Mouse (Mus musculus) cerebellum, adult 11-12 months (tissue): Measurements from ENCODE around the gene Scamp3.

ENCODE experiments used
- DNase-seq: peaks from one replicate; pipeline ENCODE4 v3.0.0; 2022

Scamp3 gene

DNA sequence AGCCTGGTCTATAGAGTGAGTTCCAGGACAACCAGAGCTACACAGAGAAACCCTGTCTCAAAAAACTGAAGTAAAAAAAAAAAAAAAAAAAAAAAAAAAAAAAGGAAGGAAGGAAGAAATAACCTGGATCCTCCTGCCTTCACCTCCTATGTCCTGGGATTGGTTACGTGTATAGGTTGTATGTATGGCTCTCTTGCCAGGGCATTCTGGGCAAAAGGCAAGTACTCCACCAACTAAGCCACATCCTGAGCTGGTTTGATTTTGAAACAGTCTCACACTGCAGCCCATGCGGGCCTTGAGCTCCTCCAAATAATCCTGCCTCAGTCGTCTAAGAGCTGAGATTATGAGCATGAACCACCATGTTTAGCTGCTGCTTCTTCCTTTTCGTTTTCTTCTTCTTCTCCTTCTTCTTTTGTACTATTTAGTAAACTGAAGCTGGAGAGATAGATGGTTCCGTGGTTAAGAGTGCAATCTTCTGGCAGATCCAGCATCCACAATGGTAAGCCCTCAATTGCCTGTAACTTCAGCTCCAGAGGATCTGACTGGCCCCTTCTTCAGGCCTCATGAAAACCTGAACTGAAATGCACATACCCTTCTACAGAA, 13.5 kb upstream of the Scamp3 start:
- DNase-seq: no peak

DNA sequence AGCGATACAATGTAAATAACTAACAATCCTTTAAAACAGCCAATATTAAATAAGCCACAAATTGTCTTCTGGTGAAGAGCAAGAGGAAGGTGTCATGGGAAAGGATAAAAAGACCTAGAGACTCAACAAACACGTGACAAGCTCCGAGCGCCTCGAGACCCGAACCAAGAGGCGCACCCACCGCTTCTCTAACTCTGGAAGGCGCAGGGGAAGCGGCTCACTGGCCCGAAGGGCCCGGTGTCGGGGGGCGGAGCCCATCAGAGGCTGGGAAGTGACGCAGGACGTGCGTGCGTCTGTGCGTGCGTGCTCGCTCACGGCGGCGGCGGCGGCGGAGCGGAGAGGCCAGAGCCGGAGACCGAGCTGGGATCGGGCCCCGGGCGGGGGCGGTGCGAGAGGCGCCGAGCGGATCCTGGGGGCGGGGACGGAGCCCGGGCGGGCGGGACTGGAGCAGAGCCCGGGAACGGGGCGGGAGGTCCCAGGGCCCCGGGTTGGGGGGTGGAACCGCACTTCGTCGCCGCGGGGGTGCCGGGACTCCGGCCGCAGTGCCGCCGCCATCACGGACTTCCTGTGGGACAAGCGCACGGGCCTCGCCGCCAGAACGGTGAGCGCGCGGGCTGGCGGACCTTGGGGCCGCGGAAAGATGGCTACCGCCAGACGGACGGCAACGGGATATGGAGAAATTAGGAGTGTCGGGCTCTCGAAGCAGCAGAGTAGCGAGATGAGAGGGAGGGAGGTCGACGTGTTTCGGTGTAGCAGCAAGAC, 12.6 kb upstream of the Scamp3 start, which contains the start of gene Clk2:
Gene Clk2 (plus strand): TSS at position 290 of the 762 bp plus-strand sequence.
- peak; percentile 94 for DNase-seq

DNA sequence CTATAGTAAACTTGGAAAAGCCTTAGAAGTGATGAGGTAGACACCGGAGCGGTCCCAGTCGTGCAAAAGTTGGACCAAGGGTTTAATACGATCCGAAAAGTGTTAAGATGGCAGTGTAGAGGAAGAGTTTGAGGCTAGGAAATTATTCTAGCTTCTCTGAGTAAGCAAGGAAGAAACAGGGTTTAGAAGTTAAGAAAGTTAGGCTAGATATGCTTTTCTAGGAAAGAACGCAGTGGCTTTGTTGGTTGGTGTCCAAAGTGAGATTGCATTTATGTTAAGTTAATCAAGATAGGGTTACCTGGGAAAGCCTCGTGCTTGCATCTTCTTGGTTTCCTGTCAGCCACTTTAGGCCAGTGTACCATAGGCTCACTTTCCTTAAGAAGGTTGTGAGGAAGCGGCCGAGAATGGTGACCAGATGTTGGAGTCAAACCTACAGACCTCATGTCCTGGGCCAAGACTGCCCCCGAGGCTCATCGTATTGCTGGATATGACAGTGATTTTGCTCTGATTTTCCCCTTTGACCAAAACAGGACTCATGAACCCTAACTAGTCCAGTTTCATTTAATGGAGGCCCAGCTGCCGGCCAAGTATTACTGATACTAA, 11.9 kb upstream of the Scamp3 start:
- no peak for DNase-seq

DNA sequence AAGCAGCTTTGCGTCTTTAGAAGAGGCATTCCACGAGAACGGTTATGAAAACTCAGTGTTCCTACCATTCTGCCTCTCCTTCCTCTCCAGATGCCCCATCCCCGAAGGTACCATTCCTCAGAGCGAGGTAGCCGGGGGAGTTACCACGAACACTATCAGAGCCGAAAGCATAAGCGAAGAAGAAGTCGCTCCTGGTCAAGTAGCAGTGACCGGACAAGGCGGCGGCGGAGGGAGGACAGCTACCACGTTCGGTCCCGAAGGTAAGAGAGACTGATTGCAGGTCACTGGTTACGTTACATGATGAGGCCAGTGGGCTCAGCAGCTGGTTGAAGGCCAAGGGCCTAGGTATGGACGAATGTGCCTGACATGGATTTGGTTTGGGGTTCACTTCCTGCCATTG, 10.3 kb upstream of the Scamp3 start:
- DNase-seq: no peak

DNA sequence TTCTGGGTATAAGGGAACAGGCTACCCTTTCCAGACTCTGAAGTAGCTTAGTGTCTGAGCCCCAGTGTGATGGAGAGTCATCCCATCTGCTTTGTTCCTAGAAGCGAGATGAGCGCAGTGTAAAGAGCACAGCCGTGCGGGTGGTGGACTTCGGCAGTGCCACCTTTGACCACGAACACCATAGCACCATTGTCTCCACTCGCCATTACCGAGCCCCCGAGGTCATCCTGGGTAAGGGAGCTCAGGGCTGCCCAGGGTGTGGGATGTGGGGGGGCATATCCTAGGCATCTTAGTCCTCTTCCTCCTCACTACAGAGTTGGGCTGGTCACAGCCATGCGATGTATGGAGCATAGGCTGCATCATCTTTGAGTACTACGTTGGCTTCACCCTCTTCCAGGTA, 2.4 kb upstream of the Scamp3 start:
- DNase-seq: no peak

DNA sequence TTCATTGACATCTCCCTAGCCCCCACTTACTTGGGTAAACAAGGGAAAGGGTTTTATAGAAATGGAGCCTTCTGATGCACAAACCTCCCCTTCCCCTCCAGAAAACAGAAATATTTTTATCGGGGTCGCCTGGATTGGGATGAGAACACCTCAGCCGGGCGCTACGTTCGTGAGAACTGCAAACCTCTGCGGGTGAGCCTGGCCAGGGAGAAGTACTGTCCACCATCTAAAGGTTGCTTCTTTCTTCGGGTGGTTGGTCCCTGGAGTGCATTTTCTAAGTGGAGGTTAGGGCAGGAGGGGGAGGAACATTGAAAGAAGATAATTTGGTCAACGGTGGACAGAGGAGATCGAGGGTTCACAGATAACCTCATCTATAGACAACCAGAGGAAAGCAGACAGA, 1.7 kb upstream of the Scamp3 start:
- DNase-seq: no peak

DNA sequence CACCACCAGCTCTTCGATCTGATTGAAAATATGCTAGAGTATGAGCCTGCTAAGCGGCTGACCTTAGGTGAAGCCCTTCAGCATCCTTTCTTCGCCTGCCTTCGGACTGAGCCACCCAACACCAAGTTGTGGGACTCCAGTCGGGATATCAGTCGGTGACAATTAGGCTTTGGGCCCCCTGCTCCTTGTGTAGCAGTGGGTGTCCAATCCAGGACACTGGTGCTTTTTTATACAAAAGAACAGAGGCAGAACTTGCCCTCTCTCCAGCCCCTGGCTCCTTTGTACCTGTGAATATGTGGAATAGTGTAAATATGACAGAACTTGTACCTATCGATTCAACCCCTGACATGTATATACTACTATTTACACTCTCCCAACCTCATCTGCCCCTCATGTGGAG, 852 bp upstream of the Scamp3 start:
- peak; percentile 40 for DNase-seq

DNA sequence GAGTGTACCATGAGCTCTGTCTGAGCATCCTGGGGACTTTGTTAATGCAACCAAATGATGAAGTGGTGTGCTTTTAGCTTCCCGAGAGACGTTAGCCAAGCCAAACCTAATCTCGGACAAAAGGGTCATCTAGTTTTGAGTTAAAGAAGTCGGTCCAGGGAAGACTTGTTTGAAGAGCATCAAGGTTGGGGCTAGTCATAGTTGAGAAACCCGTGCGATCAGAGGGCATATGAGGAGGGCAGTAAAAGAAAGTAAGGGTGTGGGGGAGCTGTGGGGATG, 773 bp downstream of the Scamp3 start:
- peak; percentile 8 for DNase-seq

DNA sequence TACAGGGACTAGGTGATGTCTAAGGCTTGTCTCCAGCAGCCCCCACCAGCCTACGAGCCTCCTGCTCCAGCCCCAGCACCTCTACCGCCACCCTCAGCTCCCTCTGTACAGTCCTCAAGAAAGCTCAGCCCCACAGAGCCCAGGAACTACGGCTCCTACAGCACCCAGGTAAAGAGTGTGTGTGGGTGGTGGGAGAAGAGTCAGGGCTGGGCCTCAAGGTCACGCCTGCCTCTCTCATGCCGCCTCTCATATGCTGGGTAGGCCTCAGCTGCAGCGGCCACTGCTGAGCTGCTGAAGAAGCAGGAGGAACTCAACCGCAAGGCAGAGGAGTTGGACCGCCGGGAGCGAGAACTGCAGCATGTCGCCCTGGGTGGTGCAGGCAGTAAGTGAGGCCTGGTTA, 1.8 kb downstream of the Scamp3 start:
- DNase-seq: peak; percentile 22

DNA sequence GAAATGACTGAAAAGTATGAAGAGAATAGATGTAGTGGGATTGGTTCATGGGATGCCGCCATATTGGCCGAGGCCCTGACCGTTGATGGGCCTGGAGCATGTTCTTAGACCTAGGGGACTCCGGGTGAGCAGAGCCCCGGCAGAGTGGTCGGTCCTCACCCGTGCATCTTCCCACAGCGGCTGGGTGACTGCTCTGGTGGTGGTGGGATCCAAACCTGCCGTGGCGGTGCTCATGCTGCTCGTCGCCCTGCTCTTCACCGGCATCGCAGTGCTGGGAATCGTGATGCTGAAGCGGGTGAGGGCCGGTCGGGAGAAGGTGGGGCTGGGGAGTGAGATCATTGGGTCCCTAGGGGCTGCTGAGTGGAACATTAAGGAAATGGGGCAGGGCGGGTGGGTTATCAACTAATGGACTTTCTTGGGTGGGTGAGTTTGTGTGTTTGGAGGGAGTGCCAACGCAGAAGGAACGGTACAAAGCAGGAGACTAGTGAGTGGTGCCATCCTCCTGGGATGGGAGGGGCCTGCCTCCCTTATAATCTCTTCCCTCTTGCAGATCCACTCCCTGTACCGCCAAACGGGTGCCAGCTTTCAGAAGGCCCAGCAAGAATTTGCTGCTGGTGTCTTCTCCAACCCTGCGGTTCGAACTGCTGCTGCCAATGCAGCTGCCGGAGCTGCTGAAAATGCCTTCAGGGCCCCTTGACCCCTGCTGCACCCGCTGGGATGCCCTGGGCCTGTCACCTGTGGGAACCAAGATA, 4.7 kb downstream of the Scamp3 start:
- peak; percentile 66 for DNase-seq

DNA sequence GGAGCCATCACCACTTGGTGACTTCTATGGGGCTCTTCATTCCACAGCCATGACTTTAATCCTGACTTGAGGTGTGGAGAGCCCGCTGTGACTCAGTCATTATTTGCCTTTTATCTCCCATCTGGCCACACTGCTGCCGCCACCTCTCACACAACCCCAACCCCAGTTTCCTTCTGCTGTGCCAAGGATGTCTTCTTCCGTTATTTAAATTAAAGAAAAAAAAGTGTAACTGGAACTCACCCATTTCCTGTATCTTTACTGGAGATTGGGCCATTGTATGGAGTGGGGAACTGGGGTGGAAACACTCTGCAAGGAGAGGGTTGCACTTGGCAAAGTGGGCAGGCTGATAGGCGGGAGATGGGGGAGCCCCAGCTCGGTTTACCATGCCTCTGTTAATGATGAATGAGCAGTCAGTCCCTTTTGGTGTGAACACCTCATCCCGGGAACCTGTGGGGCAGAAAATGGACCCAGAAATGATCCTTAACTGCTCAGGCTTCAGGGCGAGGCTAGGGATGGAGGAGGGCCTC, 5.3 kb downstream of the Scamp3 start:
- no peak for DNase-seq

DNA sequence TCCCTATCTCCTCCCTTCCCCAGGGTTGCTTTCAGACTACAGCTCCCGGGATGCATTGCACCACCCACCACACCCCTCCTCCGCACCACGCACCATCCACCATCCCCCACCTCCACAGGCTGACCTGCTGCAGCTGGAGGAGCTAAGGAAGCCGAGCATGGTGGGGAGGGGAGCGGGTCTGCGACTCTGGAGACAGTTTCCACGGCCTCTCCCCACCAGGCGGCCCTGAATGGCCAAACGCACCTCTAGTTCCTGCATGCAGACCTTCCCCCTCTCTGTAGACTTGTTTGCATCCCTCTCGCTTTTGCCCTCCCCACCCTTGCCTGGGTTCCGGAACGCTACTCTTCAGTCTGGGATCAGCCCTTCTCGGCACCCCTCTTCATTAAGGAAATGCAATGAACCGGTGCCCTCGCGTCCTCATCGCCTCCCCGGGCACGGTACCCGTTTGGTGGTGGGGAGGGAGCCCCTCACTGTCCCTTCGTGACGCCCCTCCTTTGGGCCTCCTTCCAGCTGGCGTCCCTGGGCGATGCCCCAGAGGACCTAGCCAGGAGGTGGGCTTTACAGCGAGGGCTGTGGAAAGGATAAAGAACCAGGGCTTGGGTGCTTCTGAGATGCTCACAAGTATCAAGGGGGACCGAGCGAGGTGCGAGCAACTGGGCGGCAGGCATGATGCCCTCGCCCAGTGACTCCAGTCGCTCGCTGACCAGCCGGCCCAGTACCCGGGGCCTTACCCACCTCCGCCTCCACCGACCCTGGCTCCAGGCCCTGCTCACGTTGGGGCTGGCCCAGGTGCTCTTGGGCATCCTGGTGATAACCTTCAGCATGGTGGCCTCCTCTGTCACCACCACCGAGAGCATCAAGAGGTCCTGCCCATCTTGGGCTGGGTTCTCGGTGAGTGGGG, 6.0 kb downstream of the Scamp3 start, which contains the start of gene Fam189b:
Gene Fam189b (plus strand): TSS at position 86 of the 901 bp plus-strand sequence.
- peak; percentile 92 for DNase-seq

DNA sequence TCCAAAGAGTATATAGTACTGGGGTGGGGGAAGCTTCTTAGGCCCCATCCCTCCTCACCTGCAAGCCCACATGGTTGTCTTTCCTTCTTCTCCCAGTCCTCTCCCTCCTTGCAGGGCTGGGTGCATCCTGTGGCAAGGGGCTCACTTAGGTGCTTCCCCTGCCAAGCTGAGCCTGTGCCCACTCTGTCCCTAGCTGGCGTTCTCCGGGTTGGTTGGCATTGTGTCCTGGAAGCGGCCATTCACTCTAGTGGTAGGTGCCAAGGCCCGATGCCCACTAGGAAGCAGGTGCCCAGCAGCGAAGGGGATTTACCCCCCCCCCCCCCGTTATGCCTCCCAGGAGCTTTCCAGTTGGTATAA, 6.7 kb downstream of the Scamp3 start:
- DNase-seq: peak; percentile 63

DNA sequence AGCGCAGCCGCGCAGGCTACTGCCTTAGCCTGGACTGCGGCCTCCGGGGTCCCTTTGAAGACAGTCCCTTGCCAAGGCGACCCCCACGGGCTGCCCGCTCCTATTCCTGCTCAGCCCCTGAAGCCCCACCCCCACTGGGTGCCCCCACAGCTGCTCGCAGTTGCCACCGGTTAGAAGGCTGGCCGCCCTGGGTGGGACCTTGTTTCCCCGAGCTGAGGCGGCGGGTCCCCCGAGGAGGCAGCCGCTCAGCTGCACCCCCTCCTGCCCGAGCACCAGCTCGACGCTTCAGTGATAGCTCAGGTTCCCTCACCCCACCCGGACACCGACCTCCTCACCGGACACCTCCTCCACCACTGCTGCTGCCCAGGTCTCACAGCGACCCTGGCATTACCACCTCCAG, 9.9 kb downstream of the Scamp3 start:
- DNase-seq: no peak

DNA sequence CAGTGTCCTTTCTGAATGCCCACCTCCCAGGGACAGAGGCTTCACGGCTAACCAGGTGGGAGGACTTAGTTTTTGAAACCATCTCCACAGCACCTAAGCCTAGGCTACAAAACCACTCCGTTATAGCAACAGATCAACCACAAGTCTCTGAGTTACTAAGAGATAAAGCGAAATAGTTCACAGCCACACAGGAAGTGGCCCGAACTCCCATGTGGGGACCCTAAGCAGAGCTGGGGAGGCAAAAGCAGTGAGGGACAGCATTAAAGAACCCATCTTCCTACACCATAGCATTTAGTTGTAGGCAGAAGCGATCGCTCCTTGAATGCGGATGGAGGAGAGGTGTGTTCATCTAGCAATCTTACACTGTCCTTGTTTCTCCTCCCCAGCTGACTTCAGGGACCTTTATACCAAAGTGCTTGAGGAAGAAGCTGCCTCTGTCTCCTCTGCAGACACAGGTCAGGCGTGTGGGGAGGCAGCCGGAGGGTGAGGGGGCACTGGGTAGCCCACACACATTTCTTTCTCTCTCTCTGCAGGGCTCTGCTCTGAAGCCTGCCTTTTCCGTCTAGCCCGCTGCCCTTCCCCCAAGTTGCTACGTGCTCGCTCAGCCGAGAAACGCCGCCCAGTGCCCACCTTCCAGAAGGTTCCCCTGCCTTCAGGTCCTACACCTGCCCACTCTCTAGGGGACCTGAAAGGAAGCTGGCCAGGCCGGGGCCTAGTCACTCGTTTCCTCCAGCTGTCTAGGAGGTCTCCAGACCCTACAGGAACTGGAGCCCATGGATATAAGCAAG, 10.6 kb downstream of the Scamp3 start:
- DNase-seq: no peak

DNA sequence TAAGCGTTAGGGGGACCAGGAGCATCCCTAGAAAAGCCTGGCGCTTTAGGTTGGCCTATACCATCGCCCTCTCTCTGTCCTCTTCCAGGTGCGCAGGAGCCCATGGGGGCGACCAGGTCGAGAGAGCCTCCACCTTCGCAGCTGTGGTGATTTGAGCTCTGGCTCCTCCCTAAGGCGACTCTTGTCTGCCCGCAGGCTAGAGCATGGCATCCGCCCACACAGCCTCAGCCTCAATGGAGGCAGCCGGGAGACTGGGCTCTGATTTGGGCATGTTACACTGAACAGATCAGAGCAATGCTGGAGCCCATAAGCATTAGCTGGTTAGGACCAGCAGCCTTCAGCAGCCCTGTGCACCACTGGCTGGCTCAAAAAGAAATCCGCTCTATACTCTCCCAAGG, 11.2 kb downstream of the Scamp3 start:
- DNase-seq: no peak

DNA sequence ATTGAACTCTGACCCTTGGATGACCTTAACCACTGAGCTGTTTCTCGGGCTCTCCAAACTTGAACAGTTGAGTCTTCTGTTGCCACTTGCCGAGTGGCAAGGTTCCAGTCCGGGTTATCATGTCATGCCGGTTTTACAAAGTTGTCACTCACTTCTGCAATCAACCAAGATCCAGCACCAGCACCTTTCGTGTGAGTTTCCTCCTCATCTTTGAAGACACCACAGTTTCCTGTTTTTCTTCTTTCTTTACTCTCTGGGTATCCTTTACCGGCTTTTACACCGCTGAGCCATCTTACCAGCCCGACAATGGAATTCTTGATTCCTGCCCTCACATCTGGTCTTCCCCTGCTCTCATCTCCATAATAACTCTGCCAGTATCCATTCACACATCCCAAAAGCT, 13.2 kb downstream of the Scamp3 start:
- no peak for DNase-seq

DNA sequence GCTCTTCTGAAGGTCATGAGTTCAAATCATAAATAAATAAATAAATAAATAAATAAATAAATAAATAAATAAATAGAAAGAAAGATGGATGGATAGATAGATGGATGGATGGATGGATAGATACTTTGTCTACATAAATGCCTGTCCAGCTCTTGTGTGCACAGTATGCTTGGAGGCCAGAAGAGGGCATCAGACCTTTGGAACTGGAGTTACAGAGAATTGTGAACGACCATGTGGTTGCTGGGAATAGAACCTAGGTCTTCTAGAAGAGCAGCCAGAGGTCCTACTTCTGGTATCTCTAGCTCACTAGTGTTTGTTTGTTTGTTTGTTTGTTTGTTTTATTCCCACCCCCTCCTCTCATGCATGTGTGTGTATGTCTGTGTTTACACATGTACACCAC, 16.1 kb downstream of the Scamp3 start:
- no peak for DNase-seq

DNA sequence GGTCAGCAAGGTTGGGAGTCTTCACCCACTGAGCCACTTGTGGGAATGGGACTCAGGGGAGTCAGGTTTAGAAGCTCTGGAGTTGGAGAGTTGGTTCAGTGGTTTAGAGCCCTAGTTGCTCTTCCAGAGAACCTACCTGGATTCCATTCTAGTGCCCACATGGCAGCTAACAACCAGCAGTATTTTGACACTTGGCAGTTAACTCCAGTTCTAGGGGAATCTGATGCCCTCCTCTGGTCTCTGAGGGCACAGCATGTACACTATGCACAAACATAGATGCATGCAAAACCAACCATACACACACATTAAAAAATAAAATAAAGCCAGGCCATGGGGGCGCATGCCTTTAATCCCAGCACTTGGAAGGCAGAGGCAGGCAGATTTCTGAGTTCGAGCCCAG, 16.6 kb downstream of the Scamp3 start:
- no peak for DNase-seq

DNA sequence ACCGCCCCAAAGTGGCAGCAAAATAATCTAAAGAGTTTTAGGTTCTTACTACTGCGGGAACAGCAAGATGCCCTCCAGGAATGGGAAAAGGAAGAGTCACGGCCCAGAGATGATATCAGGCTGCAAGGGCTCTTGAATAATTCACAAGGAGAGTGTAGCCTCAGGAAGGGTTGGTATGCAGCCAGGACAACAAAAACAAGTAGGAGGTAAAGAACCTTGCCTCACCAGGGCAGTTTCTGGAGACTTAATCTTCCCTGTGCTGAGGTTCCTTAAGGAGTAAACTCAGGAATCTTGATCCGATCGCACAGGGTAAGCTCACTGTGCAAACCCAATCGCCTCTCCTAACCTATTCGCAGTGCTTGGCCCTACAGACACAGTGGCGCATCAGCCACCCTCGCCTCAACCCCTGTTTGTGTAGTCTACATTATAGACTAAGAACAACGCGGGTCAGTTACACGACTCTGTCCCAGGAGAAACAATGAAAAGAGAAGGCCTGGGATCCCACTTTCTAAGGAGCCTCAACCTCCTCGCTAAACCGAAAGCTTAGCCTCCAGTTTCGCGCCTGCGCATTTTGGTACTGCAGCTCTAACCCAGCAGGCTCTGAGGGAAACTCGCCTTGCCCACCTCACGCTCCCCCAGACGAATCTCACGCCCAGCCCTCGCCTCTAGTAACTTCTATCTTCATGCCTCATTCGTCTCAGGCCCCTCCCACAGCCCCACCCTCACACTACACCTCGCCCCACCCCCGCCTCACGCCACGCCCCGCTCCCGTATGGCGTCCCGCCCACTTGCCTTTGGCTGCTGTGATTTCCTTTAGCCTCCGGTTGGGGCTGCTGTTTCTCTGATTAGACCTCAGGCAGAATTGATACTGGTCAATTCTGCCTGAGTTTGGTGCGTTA, 19.0 kb downstream of the Scamp3 start:
- peak; percentile 82 for DNase-seq

DNA sequence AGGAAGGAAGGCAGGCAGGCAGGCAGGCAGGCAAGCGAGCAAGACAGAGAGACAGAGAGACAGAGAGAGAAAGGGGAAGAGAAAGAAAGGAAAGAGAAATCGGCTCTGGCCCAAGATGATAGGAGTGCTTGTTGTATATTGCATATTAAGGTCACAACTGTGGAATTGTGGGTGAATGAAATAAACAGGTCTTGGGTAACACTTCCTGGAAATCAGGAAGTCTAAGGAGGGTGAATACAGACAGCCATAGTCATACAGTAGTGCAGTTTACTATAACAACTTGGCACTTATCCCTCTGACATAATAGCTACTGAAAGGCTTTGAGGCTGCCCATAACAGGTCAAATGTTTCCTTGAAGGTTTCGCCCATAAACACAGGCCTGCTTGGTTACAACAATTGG, 22.6 kb downstream of the Scamp3 start:
- DNase-seq: no peak
